Mouse (Mus musculus) ovary, postnatal 36 days (tissue): ENCODE measurements at regions not wholly inside any gene's neighbourhood (a gene's known extent, or its start where the extent isn't known, plus 50 kb on each side); places are given as distances from the start of the nearest gene placed in this dataset.
"Not testable (repeated sequence)": the region's sequence is repeated elsewhere in the genome, so short reads cannot be mapped to it uniquely, and the experiment has no call there.

Experiments
- DNase-seq: peaks from one replicate; pipeline ENCODE4 v3.0.0; 2022; ENCODE audit warnings: low spot score, mixed read lengths

DNA sequence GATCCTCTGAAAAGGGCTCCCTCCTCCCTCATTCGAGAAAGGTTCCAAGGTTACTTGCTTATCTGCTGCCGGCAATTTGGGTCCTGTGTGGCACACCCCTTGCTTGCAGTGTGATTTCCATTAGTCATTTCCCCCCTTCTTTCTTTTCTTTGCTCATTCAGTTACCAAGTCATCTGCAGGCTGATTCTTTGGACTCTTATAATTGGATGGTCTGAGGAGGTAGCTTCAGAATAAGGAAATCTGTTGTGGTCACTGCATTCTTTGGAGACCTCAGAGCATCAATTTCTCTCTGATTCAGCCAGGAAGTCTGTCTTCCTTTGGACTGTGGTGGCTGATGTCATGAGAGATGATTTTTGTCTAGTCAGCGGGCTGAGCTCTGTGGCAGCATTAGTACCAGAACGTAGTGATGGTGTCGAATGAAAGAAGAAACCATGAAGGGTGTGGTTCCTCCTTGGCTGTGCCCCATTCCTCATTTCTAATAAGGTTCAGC is 91.4 kb upstream of the Mdm1 start:
- DNase-seq: no peak

DNA sequence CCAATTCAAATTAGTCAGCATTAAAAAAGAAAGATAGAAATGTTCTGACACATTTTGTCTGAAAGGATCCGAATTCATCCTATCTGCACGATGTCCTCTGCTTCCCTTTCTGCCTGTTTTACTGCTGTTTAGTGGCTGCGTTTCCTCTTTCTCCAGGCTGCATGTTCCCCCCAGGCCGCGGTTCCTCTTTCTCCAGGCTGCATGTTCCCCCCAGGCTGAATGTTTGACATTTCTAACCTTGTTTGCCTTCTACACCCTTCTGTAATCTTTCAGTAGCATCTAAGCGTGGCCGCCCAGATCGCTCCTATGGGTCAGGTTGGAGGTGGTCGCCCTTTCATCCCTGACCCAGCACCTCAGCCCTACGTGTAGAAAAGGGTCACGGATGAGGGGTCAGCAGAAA is 89.6 kb upstream of the Mdm1 start:
- DNase-seq: no peak

DNA sequence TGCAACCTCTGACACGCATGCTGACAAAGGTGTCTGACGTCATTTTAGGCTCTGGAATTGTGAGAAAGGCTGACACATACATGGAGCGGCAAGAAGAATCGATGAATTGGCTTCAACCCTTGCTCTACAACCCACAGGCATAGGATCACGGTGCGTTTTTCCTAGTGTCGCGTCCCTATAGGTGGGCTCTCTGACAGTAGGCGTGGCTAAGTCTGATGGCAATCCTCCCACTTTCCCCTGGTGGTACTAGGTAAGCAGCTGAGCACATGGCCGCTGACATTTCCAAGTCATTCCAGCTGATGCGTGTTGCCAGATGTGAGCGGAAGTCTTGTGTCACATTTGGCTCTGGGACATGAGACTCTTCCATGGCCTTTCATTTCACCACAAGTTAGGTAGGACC is 89.1 kb upstream of the Mdm1 start:
- no peak for DNase-seq

DNA sequence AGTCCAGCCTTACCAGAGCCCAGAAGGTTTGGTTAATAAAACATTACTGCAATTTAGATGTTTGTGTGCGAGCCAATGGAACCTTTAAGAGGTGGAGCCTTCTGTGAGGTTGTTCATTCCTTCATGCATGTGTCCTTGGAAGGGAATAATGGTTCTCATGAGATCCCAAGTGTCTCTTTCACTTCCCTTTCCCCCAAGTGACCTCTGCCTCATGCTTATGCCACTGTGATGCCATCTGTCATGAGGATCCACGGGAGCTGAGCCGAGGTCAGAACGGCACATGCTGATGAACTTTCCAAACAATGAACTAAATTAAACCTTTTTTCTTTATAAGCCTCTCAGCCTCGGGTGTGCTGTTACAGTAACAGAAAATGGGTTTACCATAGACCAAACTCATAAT is 88.6 kb upstream of the Mdm1 start:
- DNase-seq: no peak

DNA sequence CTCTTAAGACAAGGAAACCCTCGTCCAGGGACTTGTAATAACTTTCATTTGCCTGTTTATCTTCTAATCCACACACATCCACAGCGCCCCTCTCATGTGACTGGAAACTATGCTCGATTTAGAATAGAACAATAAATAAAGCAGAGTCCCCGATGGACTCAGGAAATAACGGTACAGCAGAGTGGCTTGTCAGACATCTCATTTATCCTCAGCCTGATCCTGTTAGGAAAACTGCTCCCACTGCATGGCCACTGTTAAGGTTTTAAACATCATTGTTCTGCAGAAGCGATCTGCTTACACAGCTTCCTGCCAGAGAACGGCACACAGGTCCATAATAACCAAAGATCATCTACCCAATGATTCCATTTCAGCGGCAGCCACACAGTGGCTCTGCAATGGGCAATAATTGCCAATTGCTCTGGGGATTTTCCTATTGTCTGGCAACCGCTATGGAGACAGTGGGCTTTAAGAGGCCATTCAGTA is 84.8 kb upstream of the Mdm1 start:
- DNase-seq: no peak

DNA sequence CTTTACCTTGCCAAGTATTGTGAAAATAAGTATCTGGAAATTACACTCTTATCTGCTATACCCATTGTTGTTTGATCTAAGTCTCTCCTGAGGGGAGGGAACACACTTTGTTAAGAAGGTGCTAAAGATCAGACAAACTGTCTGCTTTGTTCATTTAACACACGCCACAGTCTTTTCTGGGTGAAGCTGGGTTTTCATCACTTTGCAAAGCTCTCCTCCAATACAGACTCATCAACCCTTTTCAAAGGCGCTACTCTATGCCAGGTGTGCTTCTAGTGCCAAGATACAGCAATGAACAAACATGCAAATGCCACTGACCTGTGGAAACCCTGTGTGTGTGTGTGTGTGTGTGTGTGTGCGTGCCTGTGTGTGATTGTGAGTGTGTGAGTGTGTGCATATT is 84.1 kb upstream of the Mdm1 start:
- DNase-seq: no peak

DNA sequence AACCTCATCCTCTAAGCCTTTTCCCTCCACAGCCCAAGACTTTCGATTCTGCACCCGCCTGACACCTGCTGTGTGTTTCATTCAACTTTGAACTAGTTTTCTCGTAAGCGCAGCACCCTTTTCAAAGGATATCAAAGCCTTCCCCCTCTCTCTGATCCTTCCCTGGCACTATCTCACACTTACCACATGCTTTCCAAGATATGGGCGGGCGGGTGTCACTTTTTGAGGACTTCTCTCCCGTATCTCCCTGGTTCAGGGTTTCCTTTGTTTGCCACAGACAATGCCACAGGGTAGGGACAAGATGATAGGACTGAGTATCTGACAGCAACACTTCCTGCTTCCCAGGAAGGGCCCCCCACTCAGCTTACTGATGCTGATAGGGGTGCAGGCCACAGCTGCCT is 76.8 kb upstream of the Mdm1 start:
- no peak for DNase-seq

DNA sequence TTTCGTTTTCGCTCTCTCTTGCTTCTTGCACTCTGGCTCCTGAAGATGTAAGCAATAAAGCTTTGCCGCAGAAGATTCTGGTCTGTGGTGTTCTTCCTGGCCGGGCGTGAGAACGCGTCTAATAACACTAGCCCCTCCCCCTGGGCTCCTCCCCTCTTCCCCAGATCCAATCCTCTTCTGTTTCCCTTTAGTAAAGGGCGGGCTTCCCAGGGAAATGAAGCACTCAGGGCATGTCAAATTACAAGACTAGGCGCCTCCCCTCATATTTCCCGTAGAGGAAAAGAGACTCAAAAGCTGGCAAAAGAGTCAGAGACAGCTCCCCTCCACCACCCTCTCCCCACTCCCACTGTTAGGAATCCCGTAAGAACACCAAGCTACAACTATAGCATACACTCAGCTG is 65.3 kb upstream of the Mdm1 start:
- not testable (repeated sequence) for DNase-seq

DNA sequence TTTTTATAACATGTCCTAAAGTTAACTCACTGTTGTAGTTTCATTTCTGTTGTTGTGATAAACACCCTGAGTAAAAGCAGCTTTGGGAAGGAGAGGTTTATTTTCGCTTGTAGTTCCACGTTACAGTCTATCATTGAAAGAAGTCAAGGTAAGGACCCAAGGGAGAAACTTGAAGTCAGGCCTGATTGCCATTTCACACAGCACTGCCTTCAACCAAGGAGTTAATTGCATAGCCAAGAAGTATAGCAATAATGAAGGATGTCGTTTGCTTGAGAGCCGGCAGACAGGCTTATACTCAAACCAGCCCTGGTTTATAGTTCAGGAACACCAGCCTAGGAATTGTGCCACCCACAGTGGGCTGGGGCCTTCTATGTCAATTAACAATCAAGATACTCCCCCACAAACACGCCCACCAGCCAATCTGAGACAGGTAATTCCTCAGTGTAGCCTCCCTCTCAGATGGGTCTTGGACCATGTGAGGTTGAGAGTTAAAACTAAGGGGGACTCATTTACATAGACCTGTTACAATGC is 59.9 kb upstream of the Mdm1 start:
- no peak for DNase-seq

DNA sequence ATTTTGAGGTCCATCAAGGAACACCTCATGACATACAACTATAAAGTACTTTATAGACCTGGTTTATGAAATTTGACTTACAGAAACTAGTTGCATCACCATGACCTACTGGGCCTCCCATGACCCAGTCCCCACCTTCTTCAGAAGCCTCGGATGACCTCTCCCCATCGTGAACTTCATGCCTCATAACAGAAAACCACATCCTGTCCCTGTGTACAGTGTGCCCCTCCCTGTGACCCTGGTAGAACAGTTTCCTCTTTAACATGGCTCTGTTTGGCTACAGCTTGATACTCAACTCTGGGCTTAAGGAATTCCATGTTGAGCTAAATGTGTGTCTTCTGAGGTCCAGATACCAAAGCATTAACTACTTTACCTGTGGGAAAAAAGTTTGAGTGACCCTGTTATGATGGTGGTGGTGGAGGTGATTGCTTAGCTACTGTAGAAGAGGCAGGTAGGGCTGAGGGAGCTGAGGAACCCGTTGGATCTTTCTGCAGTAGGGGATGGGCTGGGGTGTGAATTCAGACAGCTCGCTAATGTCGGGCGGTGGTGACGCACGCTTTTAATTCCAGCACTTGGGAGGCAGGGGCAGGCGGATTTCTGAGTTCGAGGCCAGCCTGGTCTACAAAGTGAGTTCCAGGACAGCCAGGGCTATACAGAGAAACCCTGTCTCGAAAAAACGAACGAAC is 58.4 kb upstream of the Mdm1 start:
- DNase-seq: no peak

DNA sequence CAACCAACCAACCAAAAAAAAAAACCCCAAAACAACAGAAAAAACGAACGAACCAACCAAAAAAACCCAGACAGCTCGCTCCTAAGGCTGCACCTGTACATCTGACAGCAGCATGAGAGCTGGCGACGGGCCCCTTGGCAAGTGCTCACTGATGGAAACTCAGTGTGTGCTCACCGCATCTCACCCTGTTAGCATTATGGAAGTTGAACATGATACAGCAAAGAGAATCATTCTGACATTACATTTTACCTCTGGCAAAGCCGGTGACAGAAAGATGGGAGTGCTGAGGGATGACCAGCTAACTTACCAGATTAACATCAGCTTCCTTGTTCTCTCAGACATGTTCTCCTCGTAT is 57.9 kb upstream of the Mdm1 start:
- no peak for DNase-seq

DNA sequence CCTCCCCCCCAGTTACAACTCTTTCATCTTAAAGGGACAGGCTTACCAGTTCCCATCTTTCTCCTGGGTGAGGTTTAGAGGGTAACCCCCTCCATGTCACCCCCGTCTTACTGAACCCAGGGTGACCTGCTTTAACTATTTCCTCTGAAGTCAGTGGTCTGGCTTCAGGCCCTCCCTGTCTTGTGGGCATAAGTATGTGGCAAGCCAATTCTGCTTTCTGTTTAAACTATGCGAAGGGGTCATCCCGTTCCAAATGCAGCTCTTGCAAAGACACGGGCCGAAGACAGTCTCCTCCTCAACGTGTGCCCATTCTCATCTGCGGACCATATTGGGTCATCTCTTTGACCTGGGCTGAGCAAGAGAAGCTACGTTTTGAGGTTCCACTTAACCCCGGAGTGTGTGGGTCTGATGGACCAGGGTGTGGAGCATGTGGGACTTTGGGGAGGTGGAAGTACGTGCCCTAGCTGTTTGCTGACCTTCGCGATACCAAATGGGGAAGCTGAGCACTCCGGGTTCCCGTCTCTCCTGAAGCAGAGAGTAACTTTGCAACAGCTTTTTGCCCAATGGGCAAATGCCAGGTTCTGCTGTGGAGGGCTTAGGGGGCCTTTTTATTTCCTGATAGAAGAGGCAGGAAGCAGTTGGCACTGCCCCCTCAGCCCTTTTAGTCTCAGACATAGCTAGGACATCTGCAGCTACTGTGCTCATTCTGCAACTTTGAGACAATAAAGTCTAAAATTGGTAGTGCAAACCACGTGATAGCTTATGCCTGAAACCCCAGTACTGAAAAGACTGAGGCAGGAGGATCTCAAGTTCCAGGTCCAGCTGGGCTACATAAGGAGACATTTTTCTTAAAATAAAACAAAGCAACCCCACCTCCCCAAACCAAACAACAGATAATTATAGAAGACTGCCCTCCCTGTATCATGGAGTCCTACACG is 56.3 kb upstream of the Mdm1 start:
- DNase-seq: no peak

DNA sequence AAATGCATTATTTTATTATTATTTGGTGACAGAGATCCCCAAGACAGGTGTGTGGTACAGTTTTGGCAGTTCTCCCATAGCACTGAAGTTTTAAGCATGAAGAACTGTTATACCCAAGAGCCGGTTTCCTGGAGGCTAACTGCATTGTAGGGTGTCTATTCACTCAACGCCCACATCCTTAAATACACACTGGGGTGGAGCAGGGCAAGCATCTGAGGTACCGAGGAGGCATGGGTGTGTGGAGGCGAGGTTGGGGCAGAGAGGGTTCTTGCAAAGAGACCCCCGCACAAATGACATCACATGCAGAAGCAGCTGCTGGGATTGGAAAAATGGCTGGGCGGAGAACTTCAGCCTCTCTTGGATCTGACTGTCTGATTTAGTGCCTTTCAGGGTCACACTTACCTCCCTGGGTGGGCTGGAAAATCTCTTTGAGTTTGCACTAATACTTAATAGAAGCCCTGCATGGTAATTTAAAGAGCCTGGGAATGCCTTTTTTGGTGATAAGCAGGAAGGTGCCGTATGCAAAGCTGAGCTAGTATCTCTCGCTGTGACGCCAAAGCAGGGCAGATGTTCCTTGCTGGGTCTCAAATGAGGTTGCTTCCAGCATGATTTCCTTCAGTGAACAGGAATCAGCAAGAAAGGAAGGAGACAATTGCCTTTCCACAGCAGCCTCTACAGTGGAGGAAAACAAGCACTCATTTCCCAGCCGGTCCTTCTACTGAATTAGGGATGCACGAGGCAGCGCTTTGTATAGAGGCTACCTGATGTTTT is 53.9 kb upstream of the Mdm1 start:
- no peak for DNase-seq

DNA sequence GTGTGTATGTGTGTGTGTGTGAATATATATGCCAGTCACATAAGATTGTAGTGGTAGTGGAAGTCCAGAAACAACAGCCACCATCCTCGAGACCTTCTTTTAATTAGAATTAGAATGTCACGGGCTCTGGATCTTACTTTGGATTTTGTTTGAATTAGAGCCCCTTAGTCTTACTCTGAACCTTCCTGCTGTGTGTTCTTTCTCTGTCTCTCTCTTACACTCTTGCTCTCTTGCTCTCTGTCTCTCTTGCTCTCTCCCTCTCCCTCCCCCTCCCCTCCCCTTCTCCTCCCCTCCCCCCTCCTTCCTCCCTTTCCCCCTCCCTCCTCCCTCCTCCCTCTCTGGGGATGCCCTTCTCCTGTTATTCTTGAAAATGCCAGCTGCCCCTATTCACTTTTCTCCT is 53.1 kb upstream of the Mdm1 start:
- no peak for DNase-seq

DNA sequence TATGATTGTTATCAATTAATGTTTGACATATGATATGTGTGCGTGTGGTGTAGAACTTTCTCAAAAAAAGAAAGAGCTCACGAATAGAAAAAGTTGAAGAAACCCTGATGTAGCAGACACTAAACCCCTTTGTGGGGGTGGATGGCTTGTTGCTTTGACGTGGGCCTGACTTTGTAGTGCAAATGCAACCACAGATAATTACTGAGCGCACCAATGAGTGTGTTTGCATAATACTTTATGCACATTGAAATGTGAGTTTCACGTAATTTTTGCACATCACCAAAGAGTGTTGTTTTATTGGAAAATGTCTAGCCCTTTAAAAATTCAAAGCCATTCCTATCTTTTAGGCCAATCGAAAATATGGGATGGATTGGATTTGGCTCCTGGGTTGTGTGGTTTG is 51.7 kb upstream of the Mdm1 start:
- DNase-seq: no peak

DNA sequence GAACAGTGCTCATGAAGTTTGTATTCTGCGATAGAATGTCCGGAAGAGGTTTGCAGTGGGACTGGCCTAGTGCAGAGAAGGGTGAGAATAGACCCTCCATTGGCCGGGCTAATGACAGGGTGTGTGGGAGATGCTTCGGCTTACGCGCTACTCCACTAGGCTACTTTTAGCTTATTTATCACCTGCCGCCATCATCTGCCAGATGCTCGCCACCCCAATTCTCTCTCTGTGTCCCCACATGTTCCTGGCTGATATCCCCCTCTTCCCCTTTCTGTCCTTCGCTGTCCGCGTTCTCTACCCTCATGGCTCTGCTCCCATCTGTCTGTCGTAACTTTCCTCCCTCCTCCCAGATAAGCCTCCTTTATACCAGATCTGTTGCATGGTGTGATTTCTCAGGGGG is 50.1 kb upstream of the Mdm1 start:
- no peak for DNase-seq
